ENCODE assay signal across 15 mouse cellular contexts in genomic region chr11:75157901-75158300, GRCm38 (mm10). TPM values are rescaled to one million over a fixed set of nuclear protein-coding genes. Genes with fewer than 3 reads are reported as not detected.
DNase-seq lines count a peak whose midpoint lies in the region; ATAC-seq and TF ChIP-seq lines count a peak whose summit lies in the region.
"Had no signal": no experiment of that assay in that cellular context is flagged by ENCODE, and none has a peak within 500 bp of the region (broad histone marks: within the 10 kb centered on the region; RNA-seq: fewer than 3 reads in every experiment).

No protein-coding gene starts in this region.

- ATAC-seq in heart, postnatal 0 days (ENCODE audit: insufficient read depth, low read depth) = no peak
- ATAC-seq in lung, embryonic 14.5 days (ENCODE audit: insufficient read depth) = no peak
- no peak for ATAC-seq in intestine, embryonic 16.5 days
- 0 out of 2 replicates have a peak, but pooled peaks have one; percentile 20 for ATAC-seq in stomach, embryonic 14.5 days (ENCODE audit: insufficient number of reproducible peaks, insufficient read depth, low FRiP score, low read depth)
- ATAC-seq in hindbrain, embryonic 14.5 days (ENCODE audit: low FRiP score) = no peak
- ATAC-seq: inflammation-experienced regulatory T-cells, adult 6 months had no signal

- no peak overlapping the region for H3K9ac ChIP-seq in heart, postnatal 0 days (replicated peaks; ENCODE audit: low read depth, low read length)
- no peak overlapping the region for H3K9ac ChIP-seq in lung, embryonic 14.5 days
- peak overlapping the region; percentile 2; the same call in 1 of the 2 replicates for H3K9ac ChIP-seq in intestine, embryonic 16.5 days (ENCODE audit: low read depth, low read length)
- H3K9ac ChIP-seq in stomach, embryonic 14.5 days (replicated peaks; ENCODE audit: low read depth, low read length) = no peak overlapping the region
- no peak overlapping the region for H3K9ac ChIP-seq in hindbrain, embryonic 14.5 days
- H3K9ac ChIP-seq: heart, embryonic 13.5 days had no signal

- H3K9me3 ChIP-seq in heart, postnatal 0 days (replicated peaks; ENCODE audit: control insufficient read depth, low read length) = no peaks in the 10 kb centered on the region
- H3K9me3 ChIP-seq in lung, embryonic 14.5 days (ENCODE audit: low read depth, low read length) = no peaks in the 10 kb centered on the region
- no peaks in the 10 kb centered on the region for H3K9me3 ChIP-seq in intestine, embryonic 16.5 days (ENCODE audit: control insufficient read depth, low read length)
- H3K9me3 ChIP-seq in stomach, embryonic 14.5 days (ENCODE audit: control insufficient read depth, low read depth, low read length) = no peaks in the 10 kb centered on the region
- H3K9me3 ChIP-seq in hindbrain, embryonic 14.5 days (ENCODE audit: control insufficient read depth, low read length) = no peaks in the 10 kb centered on the region
- H3K9me3 ChIP-seq: heart, embryonic 13.5 days; midbrain, embryonic 10.5 days had no signal

- TF ChIP-seq EP300 in heart, postnatal 0 days (IDR thresholded peaks at IDR 0.05; ENCODE audit: low read depth) = no peak

- H3K4me3 ChIP-seq in heart, postnatal 0 days (ENCODE audit: low read depth, low read length) = no peak overlapping the region
- H3K4me3 ChIP-seq in lung, embryonic 14.5 days (ENCODE audit: low read depth, low read length) = no peak overlapping the region
- no peak overlapping the region for H3K4me3 ChIP-seq in lung, adult 2 months (replicated peaks; ENCODE audit: extremely low read depth, low read depth, low read length)
- no peak overlapping the region for H3K4me3 ChIP-seq in intestine, embryonic 16.5 days (ENCODE audit: low read length)
- no peak overlapping the region for H3K4me3 ChIP-seq in stomach, embryonic 14.5 days (ENCODE audit: low read depth, low read length)
- H3K4me3 ChIP-seq in hindbrain, embryonic 14.5 days (replicated peaks; ENCODE audit: low read length) = no peak overlapping the region
- H3K4me3 ChIP-seq: heart, embryonic 13.5 days; midbrain, embryonic 10.5 days; myocyte had no signal

- no peak for DNase-seq in heart, postnatal 0 days (ENCODE audit: low spot score)
- DNase-seq in heart, postnatal 4 days = no peak
- DNase-seq in lung, embryonic 14.5 days = peak; percentile 30
- DNase-seq in lung, adult 2 months = no peak
- DNase-seq in hindbrain, embryonic 14.5 days (ENCODE audit: low spot score) = no peak
- no peak for DNase-seq in retina, embryonic 14.5 days (ENCODE audit: low spot score)
- DNase-seq: adrenal gland, postnatal 25 days; right cerebral cortex, postnatal 4 days; thymus, postnatal 25 days had no signal

- H3K36me3 ChIP-seq in heart, postnatal 0 days (replicated peaks; ENCODE audit: control insufficient read depth, insufficient read depth, low read length) = peaks cover 45% of the 10 kb centered on the region
- H3K36me3 ChIP-seq in lung, embryonic 14.5 days (ENCODE audit: insufficient read depth) = peaks cover 41% of the 10 kb centered on the region
- 0 out of 2 replicates have a peak, but pooled peaks cover 3% of the 10 kb centered on the region for H3K36me3 ChIP-seq in intestine, embryonic 16.5 days (ENCODE audit: control insufficient read depth, insufficient read depth, low read length)
- peaks cover 27% of the 10 kb centered on the region for H3K36me3 ChIP-seq in stomach, embryonic 14.5 days (ENCODE audit: control insufficient read depth, insufficient read depth, low read length)
- H3K36me3 ChIP-seq in hindbrain, embryonic 14.5 days (replicated peaks; ENCODE audit: control insufficient read depth, insufficient read depth) = peaks cover 31% of the 10 kb centered on the region

- WGBS in heart, postnatal 0 days = 68% methylated on average over 2 of the region's 2 CpGs
- 34% methylated on average over 2 of the region's 2 CpGs for WGBS in lung, embryonic 14.5 days
- 65% methylated on average over 2 of the region's 2 CpGs for WGBS in lung, adult 2 months
- 33% methylated on average over 2 of the region's 2 CpGs for WGBS in intestine, embryonic 16.5 days
- 22% methylated on average over 2 of the region's 2 CpGs for WGBS in stomach, embryonic 14.5 days
- WGBS in hindbrain, embryonic 14.5 days = 31% methylated on average over 2 of the region's 2 CpGs

- H3K27me3 ChIP-seq in heart, postnatal 0 days (ENCODE audit: control insufficient read depth, insufficient read depth, low read length) = no peaks in the 10 kb centered on the region
- H3K27me3 ChIP-seq in lung, embryonic 14.5 days (ENCODE audit: insufficient read depth, low read length) = no peaks in the 10 kb centered on the region
- H3K27me3 ChIP-seq in intestine, embryonic 16.5 days (replicated peaks; ENCODE audit: control insufficient read depth, insufficient read depth, low read length) = no peaks in the 10 kb centered on the region
- no peaks in the 10 kb centered on the region for H3K27me3 ChIP-seq in stomach, embryonic 14.5 days (ENCODE audit: control insufficient read depth, insufficient read depth, low read length)
- peaks cover 6% of the 10 kb centered on the region for H3K27me3 ChIP-seq in hindbrain, embryonic 14.5 days (ENCODE audit: control insufficient read depth, insufficient read depth, low read length)

- TF ChIP-seq CTCF in heart, postnatal 0 days (IDR thresholded peaks at IDR 0.05; ENCODE audit: low read depth) = no peak
- TF ChIP-seq CTCF in lung, embryonic 14.5 days (IDR thresholded peaks at IDR 0.05; ENCODE audit: low read depth) = no peak
- TF ChIP-seq CTCF in lung, adult 2 months (IDR thresholded peaks at IDR 0.05; ENCODE audit: insufficient read depth, low read length) = no peak

- H3K4me1 ChIP-seq in heart, postnatal 0 days (ENCODE audit: control insufficient read depth, insufficient read depth) = peaks cover 6% of the 10 kb centered on the region; the same call in 1 of the 2 replicates
- H3K4me1 ChIP-seq in lung, embryonic 14.5 days (ENCODE audit: insufficient read depth) = peaks cover 23% of the 10 kb centered on the region
- peaks cover 10% of the 10 kb centered on the region for H3K4me1 ChIP-seq in lung, adult 2 months (ENCODE audit: control insufficient read depth, insufficient read depth, low read length)
- peaks cover 41% of the 10 kb centered on the region for H3K4me1 ChIP-seq in intestine, embryonic 16.5 days (ENCODE audit: control insufficient read depth, insufficient read depth, low read length)
- H3K4me1 ChIP-seq in stomach, embryonic 14.5 days (ENCODE audit: control insufficient read depth, insufficient read depth, low read length) = peaks cover 52% of the 10 kb centered on the region
- no peaks in the 10 kb centered on the region; the same call in 1 of the 2 replicates for H3K4me1 ChIP-seq in hindbrain, embryonic 14.5 days (replicated peaks; ENCODE audit: control insufficient read depth, insufficient read depth, low read length)

- no peak for TF ChIP-seq POLR2A in lung, adult 2 months (IDR thresholded peaks at IDR 0.05; ENCODE audit: borderline replicate concordance, extremely low read depth, low read depth, low read length)

- H3K27ac ChIP-seq in heart, postnatal 0 days (ENCODE audit: low read depth) = peak overlapping the region; percentile 23; the same call in 1 of the 2 replicates
- peak overlapping the region; percentile 75 for H3K27ac ChIP-seq in lung, embryonic 14.5 days (ENCODE audit: low read depth)
- no peak overlapping the region for H3K27ac ChIP-seq in intestine, embryonic 16.5 days (ENCODE audit: low read length)
- H3K27ac ChIP-seq in stomach, embryonic 14.5 days (ENCODE audit: low read length) = peak overlapping the region; percentile 44; the same call in 1 of the 2 replicates
- H3K27ac ChIP-seq in hindbrain, embryonic 14.5 days = no peak overlapping the region
- H3K27ac ChIP-seq: midbrain, embryonic 10.5 days had no signal

- no peak overlapping the region for H3K4me2 ChIP-seq in heart, postnatal 0 days (ENCODE audit: low read depth, low read length)
- no peak overlapping the region for H3K4me2 ChIP-seq in lung, embryonic 14.5 days
- H3K4me2 ChIP-seq in intestine, embryonic 16.5 days (ENCODE audit: low read depth, low read length) = no peak overlapping the region
- H3K4me2 ChIP-seq in stomach, embryonic 14.5 days (replicated peaks; ENCODE audit: low read depth, low read length) = no peak overlapping the region
- no peak overlapping the region for H3K4me2 ChIP-seq in hindbrain, embryonic 14.5 days (replicated peaks)
- H3K4me2 ChIP-seq: heart, embryonic 13.5 days had no signal

RNA-seq across cellular contexts. Expression of gene Hic1, which starts 11.4 kb away (rescaled TPM):
- 17.8 and 19.5 TPM in 2 replicates for total RNA-seq in heart, postnatal 0 days (2014; rRNA removed; ENCODE audit: low replicate concordance)
- 4.8 and 6.1 TPM in 2 replicates for polyA plus RNA-seq in heart, postnatal 0 days (2015; fragmentation: Nextera tagmentation; extraction: Ambion mirVana)
- total RNA-seq in heart, postnatal 4 days (2021) = 10 to 100 TPM; 42.6 to 49.5 TPM
- 14.0 and 15.6 TPM in 2 replicates for polyA plus RNA-seq in lung, embryonic 14.5 days (2014; fragmentation: Nextera tagmentation; extraction: Ambion mirVana)
- 21.4 and 33.8 TPM in 2 replicates for polyA plus RNA-seq in lung, adult 2 months (2012; rRNA removed)
- 7.1 and 8.6 TPM in 2 replicates for polyA plus RNA-seq in intestine, embryonic 16.5 days (2015; fragmentation: Nextera tagmentation; extraction: Ambion mirVana)
- polyA plus RNA-seq in stomach, embryonic 14.5 days (2014; fragmentation: Nextera tagmentation; extraction: Ambion mirVana) = 13.8 and 16.9 TPM in 2 replicates
- polyA plus RNA-seq in hindbrain, embryonic 14.5 days (2014; fragmentation: Nextera tagmentation; extraction: Ambion mirVana) = 1.9 and 2.6 TPM in 2 replicates

RNA-seq across cellular contexts. Expression of gene Ovca2, which starts 20.7 kb away (rescaled TPM):
- total RNA-seq in heart, postnatal 0 days (2014; rRNA removed; ENCODE audit: low replicate concordance) = 8.9 and 35.2 TPM in 2 replicates
- 12.9 and 13.4 TPM in 2 replicates for polyA plus RNA-seq in heart, postnatal 0 days (2015; fragmentation: Nextera tagmentation; extraction: Ambion mirVana)
- 1 to 10 TPM; 8.1 to 8.7 TPM for total RNA-seq in heart, postnatal 4 days (2021)
- polyA plus RNA-seq in lung, embryonic 14.5 days (2014; fragmentation: Nextera tagmentation; extraction: Ambion mirVana) = 28.6 and 29.9 TPM in 2 replicates
- 15.3 and 21.1 TPM in 2 replicates for polyA plus RNA-seq in lung, adult 2 months (2012; rRNA removed)
- 18.7 and 23.9 TPM in 2 replicates for polyA plus RNA-seq in intestine, embryonic 16.5 days (2015; fragmentation: Nextera tagmentation; extraction: Ambion mirVana)
- polyA plus RNA-seq in stomach, embryonic 14.5 days (2014; fragmentation: Nextera tagmentation; extraction: Ambion mirVana) = 26.7 and 29.1 TPM in 2 replicates
- polyA plus RNA-seq in hindbrain, embryonic 14.5 days (2014; fragmentation: Nextera tagmentation; extraction: Ambion mirVana) = 17.4 and 20.3 TPM in 2 replicates

RNA-seq across cellular contexts. Expression of gene Dph1, which starts 33.1 kb away (rescaled TPM):
- total RNA-seq in heart, postnatal 0 days (2014; rRNA removed; ENCODE audit: low replicate concordance) = 34.4 and 72.1 TPM in 2 replicates
- 19.3 and 20.2 TPM in 2 replicates for polyA plus RNA-seq in heart, postnatal 0 days (2015; fragmentation: Nextera tagmentation; extraction: Ambion mirVana)
- 10 to 100 TPM; 15.0 to 17.4 TPM for total RNA-seq in heart, postnatal 4 days (2021)
- 25.0 and 26.5 TPM in 2 replicates for polyA plus RNA-seq in lung, embryonic 14.5 days (2014; fragmentation: Nextera tagmentation; extraction: Ambion mirVana)
- 21.0 and 25.7 TPM in 2 replicates for polyA plus RNA-seq in lung, adult 2 months (2012; rRNA removed)
- polyA plus RNA-seq in intestine, embryonic 16.5 days (2015; fragmentation: Nextera tagmentation; extraction: Ambion mirVana) = 20.3 and 22.7 TPM in 2 replicates
- 20.1 and 20.5 TPM in 2 replicates for polyA plus RNA-seq in stomach, embryonic 14.5 days (2014; fragmentation: Nextera tagmentation; extraction: Ambion mirVana)
- polyA plus RNA-seq in hindbrain, embryonic 14.5 days (2014; fragmentation: Nextera tagmentation; extraction: Ambion mirVana) = 13.6 and 14.4 TPM in 2 replicates

RNA-seq across cellular contexts. Expression of gene Rtn4rl1, which starts 35.7 kb away (rescaled TPM):
- 6.0 and 19.7 TPM in 2 replicates for total RNA-seq in heart, postnatal 0 days (2014; rRNA removed; ENCODE audit: low replicate concordance)
- polyA plus RNA-seq in heart, postnatal 0 days (2015; fragmentation: Nextera tagmentation; extraction: Ambion mirVana) = 12.2 and 12.8 TPM in 2 replicates
- total RNA-seq in heart, postnatal 4 days (2021) = 10 to 100 TPM; 20.3 to 23.2 TPM
- polyA plus RNA-seq in lung, embryonic 14.5 days (2014; fragmentation: Nextera tagmentation; extraction: Ambion mirVana) = 1.1 and 1.5 TPM in 2 replicates
- polyA plus RNA-seq in lung, adult 2 months (2012; rRNA removed) = 11.6 and 12.5 TPM in 2 replicates
- polyA plus RNA-seq in intestine, embryonic 16.5 days (2015; fragmentation: Nextera tagmentation; extraction: Ambion mirVana) = 1.5 and 1.6 TPM in 2 replicates
- polyA plus RNA-seq in stomach, embryonic 14.5 days (2014; fragmentation: Nextera tagmentation; extraction: Ambion mirVana) = 0.88 and 1.7 TPM in 2 replicates
- polyA plus RNA-seq in hindbrain, embryonic 14.5 days (2014; fragmentation: Nextera tagmentation; extraction: Ambion mirVana) = 8.5 and 10.3 TPM in 2 replicates

Comparison
In these comparisons a context has a peak if more than half of its experiments do, and no peak if none do; other contexts are left out.
1. H3K27ac ChIP-seq: peak in heart, postnatal 0 days (single experiment), lung, embryonic 14.5 days (single experiment) and stomach, embryonic 14.5 days (single experiment); none in intestine, embryonic 16.5 days (single experiment) and hindbrain, embryonic 14.5 days (single experiment).